ENCODE assay signal across 8 mouse cellular contexts in genomic region chr7:56018446-56018971, GRCm38 (mm10). TPM values are rescaled to one million over a fixed set of nuclear protein-coding genes. Genes with fewer than 3 reads are reported as not detected.
DNase-seq lines count a peak whose midpoint lies in the region; ATAC-seq and TF ChIP-seq lines count a peak whose summit lies in the region.

No protein-coding gene starts in this region.

- H3K9me3 ChIP-seq in kidney, embryonic 14.5 days (ENCODE audit: control insufficient read depth, low read length): no peaks in the 10 kb centered on the region
- H3K9me3 ChIP-seq in hindbrain, embryonic 11.5 days (ENCODE audit: control insufficient read depth, low read length): no peaks in the 10 kb centered on the region

- ATAC-seq in kidney, embryonic 14.5 days (ENCODE audit: low FRiP score, low TSS enrichment): peak; percentile 4; the same call in 1 of the 2 replicates
- ATAC-seq in hindbrain, embryonic 11.5 days (ENCODE audit: low FRiP score): peak; percentile 20; the same call in 1 of the 2 replicates

- peak overlapping the region; percentile 71 for H3K4me3 ChIP-seq in kidney, embryonic 14.5 days (ENCODE audit: low read length)
- peak overlapping the region; percentile 81 for H3K4me3 ChIP-seq in bone marrow, adult 2 months (replicated peaks; ENCODE audit: control insufficient read depth, low read depth, low read length)
- H3K4me3 ChIP-seq in hindbrain, embryonic 11.5 days (ENCODE audit: low read depth, low read length): peak overlapping the region; percentile 71

- H3K4me1 ChIP-seq in kidney, embryonic 14.5 days (ENCODE audit: control insufficient read depth, insufficient read depth, low read length): no peaks in the 10 kb centered on the region
- no peaks in the 10 kb centered on the region; the same call in 1 of the 2 replicates for H3K4me1 ChIP-seq in bone marrow, adult 2 months (ENCODE audit: control insufficient read depth, insufficient read depth, low read length)
- H3K4me1 ChIP-seq in hindbrain, embryonic 11.5 days (replicated peaks; ENCODE audit: control insufficient read depth, insufficient read depth, low read length): no peaks in the 10 kb centered on the region

- no peak overlapping the region for H3K27ac ChIP-seq in kidney, embryonic 14.5 days (ENCODE audit: low read depth, low read length)
- H3K27ac ChIP-seq in bone marrow, adult 2 months (ENCODE audit: control insufficient read depth, insufficient read depth, low read depth, low read length, poor library complexity): peak overlapping the region; percentile 55
- peak overlapping the region; percentile 79; the same call in 1 of the 2 replicates for H3K27ac ChIP-seq in hindbrain, embryonic 11.5 days (ENCODE audit: low read depth, low read length)

- TF ChIP-seq CTCF in bone marrow, adult 2 months (IDR thresholded peaks at IDR 0.05; ENCODE audit: control insufficient read depth, insufficient read depth, low read length): no peak

- no peaks in the 10 kb centered on the region for H3K27me3 ChIP-seq in kidney, embryonic 14.5 days (ENCODE audit: control insufficient read depth, insufficient read depth, low read length)
- no peaks in the 10 kb centered on the region for H3K27me3 ChIP-seq in hindbrain, embryonic 11.5 days (ENCODE audit: control insufficient read depth, insufficient read depth, low read length)

- peak overlapping the region; percentile 70; the same call in 1 of the 2 replicates for H3K9ac ChIP-seq in kidney, embryonic 14.5 days (ENCODE audit: low read depth, low read length)
- H3K9ac ChIP-seq in hindbrain, embryonic 11.5 days (ENCODE audit: low read depth, low read length): peak overlapping the region; percentile 79

- peak overlapping the region; percentile 70 for H3K4me2 ChIP-seq in kidney, embryonic 14.5 days (replicated peaks; ENCODE audit: low read depth, low read length)
- peak overlapping the region; percentile 50 for H3K4me2 ChIP-seq in hindbrain, embryonic 11.5 days (replicated peaks; ENCODE audit: low read depth, low read length)

- H3K36me3 ChIP-seq in kidney, embryonic 14.5 days (ENCODE audit: control insufficient read depth, insufficient read depth, low read length): no peaks in the 10 kb centered on the region
- no peaks in the 10 kb centered on the region for H3K36me3 ChIP-seq in hindbrain, embryonic 11.5 days (ENCODE audit: control insufficient read depth, insufficient read depth, low read length)

- TF ChIP-seq POLR2A in bone marrow, adult 2 months (IDR thresholded peaks at IDR 0.05; ENCODE audit: borderline replicate concordance, control insufficient read depth, low read depth, low read length): no peak

- DNase-seq in kidney, adult 8-10 months: no peak
- DNase-seq in hindbrain, embryonic 11.5 days (ENCODE audit: low spot score): no peak
- DNase-seq in lung, postnatal 25 days (ENCODE audit: low spot score): peak; percentile 56
- no peak for DNase-seq in adrenal gland, adult (ENCODE audit: inconsistent age in 2 of 2, low spot score in 1 of 2)
- DNase-seq in adrenal gland, postnatal 25 days: no peak
- no peak for DNase-seq in gastrocnemius, postnatal 25 days

- 61% methylated on average over 7 of the region's 7 CpGs for WGBS in kidney, embryonic 14.5 days
- 25% methylated on average over 7 of the region's 7 CpGs for WGBS in bone marrow, adult 2 months
- WGBS in hindbrain, embryonic 11.5 days: 44% methylated on average over 7 of the region's 7 CpGs

RNA-seq across cellular contexts. Expression of gene Nipa1, which starts 1.2 kb away (rescaled TPM):
- polyA plus RNA-seq in kidney, embryonic 14.5 days (2014; fragmentation: Nextera tagmentation; extraction: Ambion mirVana): 3.3 and 4.4 TPM in 2 replicates
- polyA plus RNA-seq in bone marrow, adult 2 months (2011; ENCODE audit: insufficient read depth, insufficient read length, low replicate concordance, missing spikeins): 6.1 and 9.6 TPM in 2 replicates
- polyA plus RNA-seq in hindbrain, embryonic 11.5 days (2014; fragmentation: Nextera tagmentation; extraction: Ambion mirVana): 11.1 and 11.4 TPM in 2 replicates
- total RNA-seq in adrenal gland, postnatal 25 days (2021): 5.1 and 7.6 TPM in 2 replicates
- total RNA-seq in gastrocnemius, postnatal 25 days (2021): 1 to 10 TPM; 2.1 TPM

RNA-seq across cellular contexts. Expression of gene Herc2, which starts 31.5 kb away (rescaled TPM):
- 19.8 and 27.9 TPM in 2 replicates for polyA plus RNA-seq in kidney, embryonic 14.5 days (2014; fragmentation: Nextera tagmentation; extraction: Ambion mirVana)
- 18.3 and 41.1 TPM in 2 replicates for polyA plus RNA-seq in bone marrow, adult 2 months (2011; ENCODE audit: insufficient read depth, insufficient read length, low replicate concordance, missing spikeins)
- 28.0 and 43.5 TPM in 2 replicates for polyA plus RNA-seq in hindbrain, embryonic 11.5 days (2014; fragmentation: Nextera tagmentation; extraction: Ambion mirVana)
- total RNA-seq in adrenal gland, postnatal 25 days (2021): 64.1 and 74.7 TPM in 2 replicates
- 10 to 100 TPM; 34.0 to 35.6 TPM for total RNA-seq in gastrocnemius, postnatal 25 days (2021)

RNA-seq across cellular contexts. Expression of gene Nipa2, which starts 56.2 kb away (rescaled TPM):
- 39.8 and 56.1 TPM in 2 replicates for polyA plus RNA-seq in kidney, embryonic 14.5 days (2014; fragmentation: Nextera tagmentation; extraction: Ambion mirVana)
- 8.9 and 23.8 TPM in 2 replicates for polyA plus RNA-seq in bone marrow, adult 2 months (2011; ENCODE audit: insufficient read depth, insufficient read length, low replicate concordance, missing spikeins)
- polyA plus RNA-seq in hindbrain, embryonic 11.5 days (2014; fragmentation: Nextera tagmentation; extraction: Ambion mirVana): 48.4 and 49.7 TPM in 2 replicates
- total RNA-seq in adrenal gland, postnatal 25 days (2021): 31.1 and 51.9 TPM in 2 replicates
- 10 to 100 TPM; 33.0 to 34.7 TPM for total RNA-seq in gastrocnemius, postnatal 25 days (2021)
